Mouse (Mus musculus) hindbrain, embryonic 12.5 days (tissue): ENCODE results near the gene Bcl6b. TPM values are rescaled to one million over a fixed set of nuclear protein-coding genes. Genes with fewer than 3 reads are reported as not detected.

Source experiments
- ATAC-seq: fragments of 200-750 bp; cut with Nextera tagmentation; 2 replicates; pipeline ENCODE4 v1.8.0; 2017; ENCODE audit warnings: moderate TSS enrichment; ENCODE audit not compliant: low FRiP score
- H3K27ac ChIP-seq: fragments of 300-500 bp; sonication (generic); 2 replicates; pipeline ENCODE4 v1.5.1; 2016; ENCODE audit warnings: mild to moderate bottlenecking
- H3K27me3 ChIP-seq: fragments of 300-500 bp; sonication (generic); 2 replicates; pipeline ENCODE4 v1.6.1; 2016; ENCODE audit warnings: mild to moderate bottlenecking
- H3K36me3 ChIP-seq: fragments of 300-500 bp; sonication (generic); 2 replicates; pipeline ENCODE4 v1.6.1; 2016; ENCODE audit warnings: mild to moderate bottlenecking
- H3K4me1 ChIP-seq: fragments of 300-500 bp; sonication (generic); 2 replicates; pipeline ENCODE4 v1.6.1; 2016
- H3K4me2 ChIP-seq: fragments of 300-500 bp; sonication (generic); replicated peaks from 2 replicates; pipeline ENCODE4 v1.6.1; 2016; ENCODE audit warnings: mild to moderate bottlenecking
- H3K4me3 ChIP-seq: fragments of 300-500 bp; sonication (generic); 2 replicates; pipeline ENCODE4 v1.5.1; 2016; ENCODE audit warnings: mild to moderate bottlenecking
- H3K9ac ChIP-seq: fragments of 300-500 bp; sonication (generic); 2 replicates; pipeline ENCODE4 v1.6.1; 2016; ENCODE audit warnings: mild to moderate bottlenecking, moderate library complexity
- H3K9me3 ChIP-seq: fragments of 300-500 bp; sonication (generic); replicated peaks from 2 replicates; pipeline ENCODE4 v1.6.1; 2016; ENCODE audit warnings: mild to moderate bottlenecking
- WGBS: fragments of 180-500 bp; shearing (Covaris S2); methylation state at CpG from one replicate; pipeline ENCODE4 v1.1.7; 2016; 5-methylcytosine and 5-hydroxymethylcytosine counted together
- microRNA counts: library from miRNA; unstranded; fragments of <30 nt; microRNA quantifications from one replicate; lab custom pipeline; 2017
- microRNA-seq: library from miRNA; unstranded; fragments of <30 nt; microRNA quantifications from one replicate; pipeline ENCODE4, GENCODE M21; 2017
- polyA plus RNA-seq: library from polyadenylated mRNA; unstranded; fragments of >200 nt; fragmentation: Nextera tagmentation; extraction: Ambion mirVana; gene quantifications from 2 replicates; pipeline ENCODE4 v1.2.1, GENCODE M21; 2016

The Bcl6b gene
- polyA plus RNA-seq, 1 experiment from 2014 or later: 5.4 TPM

DNA sequence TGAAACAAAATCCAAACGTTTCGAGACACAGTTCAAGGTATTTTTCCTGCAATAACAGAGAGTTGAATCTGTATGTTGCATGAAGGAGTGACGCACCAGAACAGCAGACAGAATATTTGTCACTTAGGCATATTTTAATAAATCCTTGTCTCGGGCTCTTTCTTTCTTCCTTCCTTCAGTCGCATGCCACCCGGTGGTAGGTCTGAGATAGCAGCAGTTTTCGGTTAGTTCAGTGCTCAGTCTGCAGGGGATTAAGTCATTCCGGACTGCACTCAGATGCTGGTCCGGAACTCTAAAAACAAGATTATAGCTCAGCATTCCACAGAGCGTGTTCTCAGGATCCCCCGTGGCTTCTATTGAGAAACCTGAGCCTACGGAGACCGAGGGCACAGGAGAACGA lies 50.2 kb downstream of the Bcl6b start:
- 38% methylated on average over 14 of the region's 14 CpGs for WGBS
- Histone ChIP-seq H3K4me1 (no peaks in the 10 kb centered on the region), H3K4me2 (no peak overlapping the region), H3K9me3 (no peaks in the 10 kb centered on the region; the same call in 1 of the 2 replicates), H3K9ac (no peak overlapping the region), H3K27ac (no peak overlapping the region), H3K36me3 (no peaks in the 10 kb centered on the region), H3K27me3 (no peaks in the 10 kb centered on the region), H3K4me3 (no peak overlapping the region)
- ATAC-seq: no peak

DNA sequence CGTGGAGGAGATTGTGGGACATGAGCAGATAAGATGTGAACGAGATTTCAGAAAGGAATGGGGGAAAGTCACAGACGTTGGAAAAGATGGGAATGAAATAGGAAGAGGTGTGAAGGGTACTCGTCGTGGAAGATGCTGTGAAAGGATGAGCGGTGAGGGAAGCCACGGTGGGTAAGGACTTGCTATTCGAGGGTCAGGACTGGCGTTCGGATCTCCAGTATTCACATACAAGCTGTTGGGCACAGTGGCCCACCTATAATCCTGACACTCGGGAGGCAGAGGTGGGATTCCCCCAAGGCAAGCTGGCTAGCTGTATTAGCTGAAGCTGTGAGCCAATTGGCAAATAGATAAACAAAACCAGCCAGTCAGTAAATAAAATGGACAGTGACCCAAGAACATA lies 50.8 kb downstream of the Bcl6b start:
- Histone ChIP-seq H3K9me3 (no peaks in the 10 kb centered on the region; the same call in 1 of the 2 replicates), H3K9ac (no peak overlapping the region), H3K27me3 (no peaks in the 10 kb centered on the region), H3K4me3 (no peak overlapping the region), H3K36me3 (no peaks in the 10 kb centered on the region), H3K4me2 (no peak overlapping the region), H3K27ac (no peak overlapping the region), H3K4me1 (no peaks in the 10 kb centered on the region)
- ATAC-seq: no peak
- 84% methylated on average over 11 of the region's 11 CpGs for WGBS

DNA sequence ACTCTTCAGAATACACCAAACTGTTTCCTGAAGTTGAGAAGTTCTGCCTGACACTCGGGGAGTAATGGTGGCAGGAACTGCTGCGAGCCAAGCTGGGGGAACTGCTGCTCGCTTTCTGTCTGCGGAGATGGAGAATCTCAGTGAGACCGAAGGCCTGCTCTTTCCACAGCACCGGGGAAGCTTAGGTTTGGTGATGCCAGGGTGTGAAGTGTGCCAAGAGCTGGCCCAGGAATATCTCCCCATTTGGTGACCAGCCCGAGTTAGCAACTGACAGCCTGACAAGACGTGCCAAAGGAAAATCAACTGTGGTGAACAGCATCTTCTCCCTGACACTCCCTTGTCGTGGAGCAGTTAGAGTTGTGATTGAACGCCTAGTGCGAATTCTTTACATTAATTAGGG lies 51.3 kb downstream of the Bcl6b start:
- Histone ChIP-seq H3K4me3 (no peak overlapping the region), H3K9ac (no peak overlapping the region), H3K4me2 (no peak overlapping the region), H3K9me3 (no peaks in the 10 kb centered on the region; the same call in 1 of the 2 replicates), H3K27me3 (no peaks in the 10 kb centered on the region), H3K27ac (no peak overlapping the region), H3K4me1 (no peaks in the 10 kb centered on the region), H3K36me3 (no peaks in the 10 kb centered on the region)
- 90% methylated on average over 11 of the region's 11 CpGs for WGBS
- no peak for ATAC-seq

DNA sequence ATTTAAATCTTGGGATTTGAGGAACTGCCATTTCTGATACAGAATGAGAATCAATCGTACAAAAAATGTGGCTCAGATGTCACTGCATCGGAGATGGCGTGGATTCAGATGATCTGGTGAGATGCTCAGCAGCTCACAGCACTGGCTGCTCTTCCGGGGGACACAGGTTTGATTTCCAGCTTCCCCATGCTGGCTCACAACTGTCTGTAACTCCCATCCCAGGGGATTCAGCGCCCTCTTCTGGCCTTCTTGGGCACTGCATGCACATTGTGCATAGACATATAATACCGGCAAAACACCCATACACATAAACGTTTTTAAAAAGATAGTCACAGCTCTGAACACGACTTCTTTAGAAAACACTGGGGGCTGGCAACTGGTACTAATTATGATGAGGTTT lies 52.0 kb downstream of the Bcl6b start:
- no peak overlapping the region for H3K9ac ChIP-seq
- H3K4me3 ChIP-seq: no peak overlapping the region
- H3K27ac ChIP-seq: no peak overlapping the region

DNA sequence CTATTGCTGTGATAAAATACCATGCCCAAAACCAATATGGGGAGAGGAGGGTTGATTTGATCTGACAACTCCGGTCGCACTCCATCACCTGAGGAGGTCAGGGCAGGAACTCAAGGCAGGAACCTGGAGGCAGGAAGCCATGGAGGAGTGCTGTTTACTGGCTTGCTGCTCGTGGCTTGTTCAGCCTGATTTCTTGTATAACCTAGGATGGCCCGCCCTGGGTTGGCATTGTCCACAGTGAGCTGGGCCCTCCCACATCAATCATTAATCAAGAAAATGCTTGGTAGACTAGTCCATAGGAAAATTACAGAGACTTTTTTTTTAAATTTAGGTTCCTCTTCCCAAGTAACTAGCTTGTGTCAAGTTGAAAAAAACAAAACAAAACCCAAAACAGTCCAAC lies 55.1 kb downstream of the Bcl6b start:
- Histone ChIP-seq H3K4me1 (no peaks in the 10 kb centered on the region), H3K27ac (no peak overlapping the region), H3K36me3 (no peaks in the 10 kb centered on the region), H3K4me2 (no peak overlapping the region), H3K4me3 (no peak overlapping the region), H3K9ac (no peak overlapping the region), H3K9me3 (no peaks in the 10 kb centered on the region; the same call in 1 of the 2 replicates), H3K27me3 (no peaks in the 10 kb centered on the region)
- ATAC-seq: no peak
- 82% methylated on average over 4 of the region's 4 CpGs for WGBS

More for the DNA sequence above, 52.0 kb downstream of the Bcl6b start:
- H3K36me3 ChIP-seq: no peaks in the 10 kb centered on the region
- no peak overlapping the region for H3K4me2 ChIP-seq
- ATAC-seq: no peak
- no peaks in the 10 kb centered on the region for H3K27me3 ChIP-seq
- WGBS: 73% methylated on average over 8 of the region's 8 CpGs
- H3K9me3 ChIP-seq: no peaks in the 10 kb centered on the region; the same call in 1 of the 2 replicates
- H3K4me1 ChIP-seq: no peaks in the 10 kb centered on the region

MicroRNAs encoded within 50 kb of the gene (microRNA counts, 519-probe panel; counts per million panel counts)
- microRNA mmu-miR-195 (lab: Ali Mortazavi, UCI) (470 counts per million, percentile 58 among the panel's probes with 10 or more counts), microRNA mmu-miR-497 (lab: Ali Mortazavi, UCI) (470 counts per million, percentile 58 among the panel's probes with 10 or more counts)

Small RNA genes lying within 50 kb of the gene (microRNA-seq; reads per million reads assigned to microRNA genes)
- gene Mir195a (387 reads per million, percentile 63 among the genes with 10 or more reads in this experiment), gene Mir497 (not detected), gene Mir497b (not detected)

Other genes starting within 250 kb of the Bcl6b start
- gene Ctdnep1, start 248.6 kb downstream of the Bcl6b start, polyA plus RNA-seq: 22.4 and 26.1 TPM in 2 replicates
- 123 and 127 TPM in 2 replicates for gene Elp5, start 247.3 kb downstream of the Bcl6b start, polyA plus RNA-seq
- gene Gabarap, start 238.7 kb downstream of the Bcl6b start, polyA plus RNA-seq: 598 and 607 TPM in 2 replicates
- 87.8 and 96.2 TPM in 2 replicates for gene Phf23, start 234.0 kb downstream of the Bcl6b start, polyA plus RNA-seq
- 45.9 and 46.4 TPM in 2 replicates for gene Dvl2, start 229.2 kb downstream of the Bcl6b start, polyA plus RNA-seq
- 59.8 and 61.9 TPM in 2 replicates for gene Acadvl, start 214.4 kb downstream of the Bcl6b start, polyA plus RNA-seq
- gene Dlg4, start 212.9 kb downstream of the Bcl6b start, polyA plus RNA-seq: 23.0 and 28.5 TPM in 2 replicates
- 0.56 and 0.89 TPM in 2 replicates for gene Asgr1, start 175.7 kb downstream of the Bcl6b start, polyA plus RNA-seq
- not detected in 2 replicates for gene Asgr2, start 137.2 kb downstream of the Bcl6b start, polyA plus RNA-seq
- gene Mgl2, start 99.5 kb downstream of the Bcl6b start, polyA plus RNA-seq: 0.50 and 0.77 TPM in 2 replicates
- gene Clec10a, start 73.6 kb downstream of the Bcl6b start, polyA plus RNA-seq: 0.71 and 2.6 TPM in 2 replicates
- gene Slc16a11, start 17.0 kb downstream of the Bcl6b start, polyA plus RNA-seq: 2.4 and 2.6 TPM in 2 replicates
- gene Slc16a13, start 8.7 kb downstream of the Bcl6b start, polyA plus RNA-seq: 16.4 and 20.8 TPM in 2 replicates
- 197 and 210 TPM in 2 replicates for gene 0610010K14Rik, start 8.1 kb upstream of the Bcl6b start, polyA plus RNA-seq
- 11.3 and 14.6 TPM in 2 replicates for gene Gm21988, start 10.0 kb upstream of the Bcl6b start, polyA plus RNA-seq
- gene Rnasek, start 10.0 kb upstream of the Bcl6b start, polyA plus RNA-seq: 195 and 200 TPM in 2 replicates
- gene Alox12, start 25.6 kb upstream of the Bcl6b start, polyA plus RNA-seq: 2.2 and 3.3 TPM in 2 replicates
- not detected in 2 replicates for gene Alox12e, start 92.8 kb upstream of the Bcl6b start, polyA plus RNA-seq
- 0.09 TPM in 1 of 2 replicates, not detected in the other for gene Alox15, start 122.2 kb upstream of the Bcl6b start, polyA plus RNA-seq
- gene Pelp1, start 180.2 kb upstream of the Bcl6b start, polyA plus RNA-seq: 40.2 and 40.4 TPM in 2 replicates
- gene Arrb2, start 202.8 kb upstream of the Bcl6b start, polyA plus RNA-seq: 36.5 and 36.8 TPM in 2 replicates
- 32.7 and 36.1 TPM in 2 replicates for gene Med11, start 222.1 kb upstream of the Bcl6b start, polyA plus RNA-seq
- gene Zmynd15, start 229.6 kb upstream of the Bcl6b start, polyA plus RNA-seq: 0.60 and 1.1 TPM in 2 replicates
- gene Cxcl16, start 230.2 kb upstream of the Bcl6b start, polyA plus RNA-seq: 2.0 and 2.1 TPM in 2 replicates